21 mouse cellular contexts compared by ENCODE assay signal in genomic region chr10:93868401-93868800, GRCm38 (mm10). TPM values are rescaled to one million over a fixed set of nuclear protein-coding genes. Genes with fewer than 3 reads are reported as not detected.
"Had no signal": no experiment of that assay in that cellular context is flagged by ENCODE, and none has a peak within 500 bp of the region (broad histone marks: within the 10 kb centered on the region; RNA-seq: fewer than 3 reads in every experiment).

No protein-coding gene starts in this region.

- H3K27ac ChIP-seq: midbrain, embryonic 10.5 days; midbrain, embryonic 12.5 days; neural tube, embryonic 13.5 days; neural tube, embryonic 15.5 days had no signal

- H3K4me2 ChIP-seq: lung, embryonic 14.5 days; midbrain, embryonic 12.5 days; neural tube, embryonic 13.5 days; neural tube, embryonic 15.5 days had no signal

- H3K4me3 ChIP-seq: midbrain, embryonic 10.5 days; midbrain, embryonic 12.5 days; myocyte; neural tube, embryonic 13.5 days; neural tube, embryonic 15.5 days had no signal

- DNase-seq: lung, adult 18-20 months; lung, embryonic 14.5 days; lung, postnatal 10 days; lung, postnatal 4 days; midbrain, embryonic 14.5 days; retina, postnatal 1 day; right cerebral cortex, adult 18-20 months; right cerebral cortex, postnatal 25 days; right cerebral cortex, postnatal 4 days; thymus, adult 2 months; thymus, postnatal 25 days; thymus, postnatal 4 days had no signal

- H3K4me1 ChIP-seq: midbrain, embryonic 10.5 days; midbrain, embryonic 12.5 days; neural tube, embryonic 13.5 days; neural tube, embryonic 15.5 days had no signal

- H3K9ac ChIP-seq: lung, embryonic 14.5 days; midbrain, embryonic 12.5 days; neural tube, embryonic 13.5 days; neural tube, embryonic 15.5 days had no signal

- H3K9me3 ChIP-seq: midbrain, embryonic 10.5 days; midbrain, embryonic 12.5 days; neural tube, embryonic 13.5 days; neural tube, embryonic 15.5 days had no signal

- H3K27me3 ChIP-seq: midbrain, embryonic 12.5 days; neural tube, embryonic 13.5 days; neural tube, embryonic 15.5 days had no signal

RNA-seq across cellular contexts. Expression of gene Usp44, which starts 37.0 kb away (rescaled TPM):
- total RNA-seq: megakaryocyte, adult 5-6 weeks; megakaryocyte-erythroid progenitor cell, adult 5-6 weeks had no signal
- polyA plus RNA-seq: spleen, adult 2 months; urinary bladder, adult 2 months had no signal
